Mouse (Mus musculus): ENCODE data around the gene Eefsec.

The Eefsec gene

DNA sequence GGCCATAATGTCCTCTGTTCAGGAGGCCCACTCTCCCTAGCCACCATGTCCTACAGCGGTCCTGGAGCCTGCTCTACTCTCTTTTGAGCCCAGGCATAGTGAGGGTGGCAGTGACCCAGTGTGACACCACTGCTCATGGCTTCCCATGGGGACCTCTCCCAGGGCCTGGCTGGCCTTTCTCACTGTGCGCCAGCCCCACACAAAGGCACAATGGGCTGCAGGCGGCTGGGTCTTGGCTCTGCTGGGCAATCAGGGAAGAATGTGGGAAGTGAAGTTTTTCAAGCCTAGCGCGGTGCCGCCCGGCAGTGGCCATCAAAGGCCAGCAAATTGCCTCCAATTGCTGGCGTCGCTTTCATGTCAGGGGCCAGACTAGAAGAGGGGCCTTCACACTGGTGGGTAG, 184.2 kb downstream of the Eefsec start:
- no peak for DNase-seq (ENCODE audit: low spot score)

DNA sequence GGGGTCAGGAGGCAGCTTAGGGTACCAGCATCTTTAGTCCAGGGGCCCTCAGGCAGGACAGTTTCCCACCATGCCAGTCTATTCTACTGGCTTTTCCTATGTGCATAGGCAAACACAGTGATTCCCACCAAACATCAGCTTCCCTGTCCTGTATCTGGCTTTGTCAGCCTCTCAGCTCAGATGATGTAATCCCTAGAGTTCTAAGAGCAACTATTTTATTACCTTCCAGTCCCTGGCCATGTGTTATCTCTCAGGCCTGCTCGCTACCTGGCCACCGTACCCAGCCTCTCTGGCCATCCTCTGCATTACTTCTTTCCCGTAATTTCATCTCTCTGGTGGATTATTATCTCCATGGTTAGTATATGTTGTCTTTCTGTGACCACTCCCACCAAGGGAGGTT, 185.7 kb downstream of the Eefsec start:
- no peak for DNase-seq (ENCODE audit: low spot score)

DNA sequence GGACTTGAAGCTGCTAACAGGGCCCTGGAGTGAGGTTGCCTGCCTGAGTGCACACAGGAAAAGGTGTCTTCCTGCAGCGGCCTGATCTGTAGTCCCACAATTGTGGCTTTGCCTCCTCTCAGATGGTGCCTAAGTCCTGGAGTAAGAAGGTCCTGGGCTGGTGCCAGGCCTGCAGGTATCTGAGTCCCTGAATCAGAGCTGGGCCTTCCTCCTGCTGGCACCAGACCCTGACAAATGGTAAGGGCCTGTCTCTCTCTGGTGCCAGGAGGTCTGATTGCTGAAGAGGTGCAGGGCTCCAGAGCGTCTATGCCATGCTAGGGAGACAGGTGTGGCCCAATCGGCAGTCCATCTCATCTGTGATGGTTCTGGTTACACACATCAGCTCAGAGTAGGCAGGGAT, 186.7 kb downstream of the Eefsec start:
- DNase-seq (ENCODE audit: low spot score), result no peak

DNA sequence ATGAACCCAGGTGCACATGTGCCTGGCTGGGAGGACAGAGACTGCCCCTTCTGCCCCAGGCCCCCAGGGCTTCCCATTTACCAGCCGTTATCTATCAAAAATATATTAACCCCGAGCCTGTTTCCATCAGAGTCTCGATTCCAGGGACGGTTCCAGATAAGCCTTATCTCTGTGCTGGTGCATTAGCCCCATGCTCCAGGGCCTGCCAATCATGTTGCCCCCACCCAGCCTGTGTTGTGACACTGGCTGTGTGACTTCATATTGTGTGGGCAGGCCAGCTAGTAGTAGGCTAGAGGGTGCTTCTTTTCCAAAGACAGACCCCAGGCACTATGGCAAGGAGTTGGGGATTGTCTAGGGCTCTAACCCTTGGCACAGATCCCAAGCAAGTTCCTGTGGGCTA, 190.9 kb downstream of the Eefsec start:
- DNase-seq (ENCODE audit: low spot score), result no peak

DNA sequence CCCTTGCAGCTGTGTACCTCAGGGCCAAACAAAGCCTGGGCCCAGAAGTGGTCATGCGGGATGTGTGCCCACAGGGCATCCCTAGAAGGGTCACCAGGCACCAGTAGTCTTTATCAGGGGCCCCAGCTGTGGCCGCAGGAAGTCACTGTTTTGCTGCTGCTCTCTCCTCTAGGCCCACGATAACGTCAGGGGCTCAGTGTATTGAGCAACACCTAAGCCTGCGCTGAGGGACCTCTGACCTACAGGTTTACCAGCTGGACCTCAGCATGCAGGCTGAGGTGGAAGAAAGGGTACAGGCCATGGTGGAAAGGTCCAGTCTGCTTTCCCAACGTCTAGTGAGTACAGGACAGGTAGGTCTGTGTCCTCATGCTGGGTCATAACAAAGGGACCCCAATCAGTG, 192.3 kb downstream of the Eefsec start:
- DNase-seq (ENCODE audit: low spot score), result no peak

DNA sequence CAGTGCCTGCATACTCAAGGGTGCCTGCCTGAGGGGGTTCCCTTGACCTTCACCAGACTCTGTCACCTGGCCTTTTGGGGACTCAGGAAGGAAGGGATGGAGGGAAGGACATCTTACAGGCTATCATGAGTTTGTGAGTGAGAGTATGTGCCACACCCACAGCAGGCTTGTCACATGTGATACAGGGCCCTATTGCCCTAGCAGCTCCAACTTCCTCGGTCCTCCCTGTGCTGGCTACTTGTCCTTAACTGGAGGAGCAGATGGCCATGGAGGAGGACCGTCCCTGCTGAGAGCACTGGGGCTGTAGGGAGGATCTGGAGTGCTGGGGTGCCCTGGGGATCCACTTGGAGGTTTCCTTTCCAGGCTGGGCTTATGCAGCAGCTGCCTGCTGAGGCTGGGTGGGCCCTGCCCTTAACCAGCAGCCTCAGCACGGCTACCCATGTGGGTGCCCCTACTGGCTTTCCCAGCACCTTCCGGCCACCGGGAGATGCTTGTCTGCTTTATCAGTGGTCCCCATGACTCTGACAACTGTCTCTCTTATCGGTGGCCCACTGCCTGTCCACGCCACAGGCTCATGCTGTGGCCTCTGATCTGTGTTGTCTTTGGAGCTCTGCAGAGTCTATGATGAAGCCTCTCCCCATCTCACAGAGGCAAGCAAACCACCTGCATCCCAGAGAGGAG, 194.4 kb downstream of the Eefsec start:
- DNase-seq (ENCODE audit: low spot score), result no peak

DNA sequence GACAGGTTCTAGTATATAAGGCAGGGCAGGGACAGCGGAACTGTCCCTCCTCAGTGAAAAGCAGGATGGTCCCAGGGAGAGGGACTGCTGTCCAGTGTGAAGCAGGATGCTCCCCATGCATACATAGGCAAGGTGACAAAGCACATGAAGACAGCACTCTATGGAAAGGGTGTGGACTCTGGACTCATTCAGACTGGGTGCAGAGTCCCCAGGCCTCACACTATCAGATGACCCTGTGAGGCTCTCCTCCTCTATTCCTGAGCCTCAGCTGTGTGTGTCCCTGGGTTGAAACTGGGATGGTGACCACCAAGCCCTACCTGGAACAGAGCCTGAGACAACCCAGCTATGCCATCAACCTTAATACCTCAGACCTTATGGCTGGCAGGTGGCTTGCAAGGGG, 194.9 kb downstream of the Eefsec start:
- no peak for DNase-seq (ENCODE audit: low spot score)

DNA sequence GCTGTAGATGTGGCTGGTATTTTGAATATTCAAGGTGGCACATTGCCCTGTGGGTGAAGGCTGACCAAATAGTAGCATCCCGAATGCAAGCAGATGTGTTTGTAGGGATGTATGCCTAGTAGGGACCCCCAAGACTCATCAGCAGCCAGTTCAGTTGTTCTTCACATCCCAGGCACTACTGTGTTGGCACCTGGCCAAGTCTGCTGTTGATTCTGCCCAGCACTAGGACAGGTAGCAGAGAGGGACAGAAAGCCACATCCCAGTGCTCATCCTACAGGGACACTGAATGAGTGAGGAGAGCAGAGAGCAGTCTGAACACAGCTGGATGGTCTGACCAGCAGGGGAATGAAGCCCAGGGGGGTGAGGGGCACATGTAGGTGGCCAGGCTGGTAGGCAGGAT, 197.1 kb downstream of the Eefsec start:
- DNase-seq (ENCODE audit: low spot score), result no peak

DNA sequence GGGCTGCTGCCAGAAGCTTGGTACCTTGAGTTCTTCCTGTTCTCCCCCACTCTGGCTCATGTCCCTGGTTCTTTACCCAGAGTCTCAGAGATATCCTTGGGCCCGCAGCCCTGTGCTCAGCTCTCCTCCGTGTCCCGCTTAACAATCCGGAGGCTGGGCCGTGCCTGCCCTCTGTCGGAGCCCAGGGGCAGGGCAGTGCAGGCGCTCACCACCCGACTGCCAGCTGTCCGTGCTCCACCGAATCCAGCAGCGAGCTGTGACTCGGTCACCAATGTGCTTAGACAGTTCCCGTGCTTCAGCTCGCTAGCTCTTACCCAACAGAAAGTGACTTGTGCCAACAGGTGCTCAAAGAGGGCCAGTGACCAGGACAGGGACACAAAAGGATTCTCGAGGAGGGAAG, 203.7 kb downstream of the Eefsec start:
- DNase-seq (ENCODE audit: low spot score), result peak; percentile 79

DNA sequence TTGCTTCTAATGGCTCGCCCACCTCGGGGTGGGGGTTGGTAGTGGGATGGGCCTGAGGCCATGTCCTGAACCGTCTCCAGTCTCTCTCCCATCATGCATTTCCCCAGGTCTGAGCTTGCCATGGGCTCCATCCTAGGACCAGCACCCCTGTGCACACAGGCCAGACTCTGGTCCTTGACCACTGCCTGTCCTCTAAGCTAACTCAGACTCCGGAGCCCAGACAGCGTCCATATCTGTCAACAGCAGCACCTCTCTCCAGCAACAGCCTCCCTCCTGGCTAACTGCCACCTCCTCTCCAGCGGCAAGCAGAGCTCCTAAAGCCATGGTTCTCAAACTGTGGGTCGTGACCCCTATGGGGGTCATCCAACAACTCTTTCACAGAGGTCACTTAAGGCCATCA, 209.8 kb downstream of the Eefsec start:
- peak; percentile 65 for DNase-seq (ENCODE audit: low spot score)

DNA sequence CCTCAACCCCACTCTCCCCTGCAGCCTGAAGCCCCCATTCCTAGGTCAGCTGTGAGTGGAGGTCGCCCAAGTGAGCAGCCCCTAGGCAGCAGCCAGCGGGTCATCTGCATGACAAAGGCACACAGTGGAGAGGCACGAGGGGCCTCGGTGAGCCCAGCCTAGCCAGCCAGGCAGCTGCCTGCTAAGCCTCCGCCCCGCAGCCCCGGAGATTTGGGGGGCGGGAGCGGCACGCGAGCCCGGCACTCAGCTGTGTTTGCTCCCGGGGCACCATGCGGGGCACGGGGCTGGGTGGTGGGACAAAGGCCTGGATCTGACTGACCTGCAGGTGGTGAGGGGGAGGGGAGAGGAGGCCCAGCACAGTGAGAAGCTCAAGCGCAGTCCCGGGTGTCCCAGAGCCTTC, 210.4 kb downstream of the Eefsec start:
- no peak for DNase-seq (ENCODE audit: low spot score)

DNA sequence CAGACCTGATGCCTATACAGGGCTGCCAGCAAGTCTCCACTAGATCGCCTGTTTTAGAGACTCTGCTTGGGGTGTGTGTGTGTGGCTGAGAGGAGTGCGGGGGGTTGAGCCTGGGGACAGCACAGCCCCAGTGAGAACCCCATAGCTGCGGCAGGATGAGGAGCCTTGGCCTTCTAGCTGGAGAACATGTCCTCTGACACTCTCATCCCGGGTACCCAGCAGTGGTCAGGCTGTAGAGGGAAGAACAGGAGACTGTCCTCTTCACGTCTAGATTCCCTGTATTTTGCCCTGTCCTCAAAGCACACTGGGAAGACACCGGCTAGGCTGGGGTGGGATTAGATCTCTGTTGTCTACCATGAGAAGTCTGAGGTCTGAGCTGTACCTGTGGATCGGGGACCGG, 210.9 kb downstream of the Eefsec start:
- no peak for DNase-seq (ENCODE audit: low spot score)

DNA sequence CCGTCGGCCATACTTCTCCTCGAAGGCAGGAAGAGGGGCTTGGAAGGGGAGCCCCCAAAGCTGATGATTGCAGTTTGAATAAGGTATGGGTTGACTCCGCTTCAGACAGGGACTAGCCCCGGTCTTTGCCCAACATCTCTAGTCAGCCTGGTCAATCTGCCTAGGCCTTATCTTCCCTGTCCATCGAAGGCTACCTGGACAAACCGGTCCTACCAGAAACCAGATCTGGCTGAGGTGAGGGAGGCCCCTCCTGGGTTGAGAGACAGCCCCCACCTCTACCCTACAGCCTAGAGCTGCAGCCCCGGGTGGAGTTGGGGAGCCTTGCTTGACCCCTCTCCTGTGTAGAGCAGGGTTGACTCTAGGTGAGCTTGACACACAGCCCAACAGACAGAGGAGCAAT, 212.3 kb downstream of the Eefsec start:
- DNase-seq (ENCODE audit: low spot score), result no peak

DNA sequence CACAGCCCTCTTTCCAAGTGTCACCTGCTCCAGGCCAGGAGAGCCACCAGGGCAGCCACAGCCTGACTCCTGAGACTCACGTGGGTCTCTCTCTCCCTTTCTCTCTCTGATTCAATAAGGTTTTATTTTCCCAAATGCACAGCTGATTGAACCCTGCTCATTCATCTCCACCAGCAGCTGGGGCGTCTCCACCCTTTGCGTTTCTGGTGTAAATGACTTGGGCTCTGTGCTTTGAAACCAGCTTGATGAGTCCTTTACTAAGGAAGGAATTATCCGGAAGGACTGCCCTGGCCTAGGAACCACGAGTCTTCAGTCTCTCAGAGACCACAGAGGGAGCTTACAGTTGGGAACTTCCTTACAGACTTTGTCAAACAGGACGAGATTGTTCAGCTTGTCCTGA, 214.1 kb downstream of the Eefsec start:
- no peak for DNase-seq (ENCODE audit: low spot score)

DNA sequence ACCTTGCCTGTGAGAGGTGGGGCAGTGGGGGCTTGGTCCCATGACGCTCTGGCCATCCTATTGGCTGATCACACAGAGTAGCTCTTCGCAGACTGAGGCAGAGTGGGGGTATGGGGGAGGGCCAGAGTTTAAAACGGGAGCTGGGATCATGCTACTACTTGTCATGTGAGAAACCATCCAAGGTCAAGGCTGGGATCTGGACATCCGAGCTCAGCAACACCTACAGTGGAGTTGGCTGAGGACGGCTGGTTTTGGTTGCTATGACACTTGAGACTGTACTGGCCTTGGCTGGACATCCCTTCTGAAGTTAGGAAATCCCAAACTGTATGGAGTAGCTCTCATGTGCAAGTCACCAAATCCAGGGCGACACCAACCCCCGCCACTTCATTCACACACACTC, 214.5 kb downstream of the Eefsec start:
- no peak for DNase-seq (ENCODE audit: low spot score)

DNA sequence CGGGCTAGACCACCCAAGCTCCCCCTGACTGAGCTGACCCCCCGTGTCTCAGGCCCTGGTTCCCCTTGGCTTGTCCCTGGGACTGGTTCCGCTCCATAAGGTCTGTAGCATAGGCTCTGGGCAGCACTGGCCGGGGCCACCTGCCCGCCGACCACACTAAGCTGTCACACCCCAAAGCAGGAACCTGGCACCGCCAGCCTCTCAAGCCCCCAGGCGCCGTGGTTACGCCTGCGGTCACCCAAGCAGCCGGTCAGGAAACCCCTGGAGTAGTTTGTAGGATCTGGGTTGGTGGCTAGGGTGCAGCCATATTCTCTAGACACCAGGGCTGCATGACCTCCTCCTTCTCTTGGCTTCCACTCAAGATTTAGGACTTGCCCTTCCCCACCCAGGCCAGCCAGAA, 217.1 kb downstream of the Eefsec start:
- DNase-seq (ENCODE audit: low spot score), result no peak

DNA sequence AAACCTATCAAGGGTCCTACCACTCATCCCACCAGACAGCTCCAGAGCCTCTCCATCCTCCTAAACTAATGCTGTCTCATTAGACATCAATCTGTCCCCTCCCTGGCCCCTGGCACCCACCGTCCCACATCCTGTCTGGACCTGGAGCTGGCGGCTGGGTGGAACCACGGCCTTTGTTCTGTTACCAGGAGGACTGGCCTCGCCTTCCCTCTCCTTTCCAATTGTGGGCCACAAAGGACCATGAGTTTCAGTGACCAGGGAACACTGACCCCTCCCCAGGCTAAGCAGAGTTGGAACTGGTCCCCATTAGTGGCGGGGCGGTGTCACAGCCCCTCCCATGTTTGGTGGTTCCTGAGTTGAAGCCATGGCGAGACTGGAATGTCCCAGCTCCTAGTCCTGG, 218.8 kb downstream of the Eefsec start:
- DNase-seq (ENCODE audit: low spot score), result no peak

DNA sequence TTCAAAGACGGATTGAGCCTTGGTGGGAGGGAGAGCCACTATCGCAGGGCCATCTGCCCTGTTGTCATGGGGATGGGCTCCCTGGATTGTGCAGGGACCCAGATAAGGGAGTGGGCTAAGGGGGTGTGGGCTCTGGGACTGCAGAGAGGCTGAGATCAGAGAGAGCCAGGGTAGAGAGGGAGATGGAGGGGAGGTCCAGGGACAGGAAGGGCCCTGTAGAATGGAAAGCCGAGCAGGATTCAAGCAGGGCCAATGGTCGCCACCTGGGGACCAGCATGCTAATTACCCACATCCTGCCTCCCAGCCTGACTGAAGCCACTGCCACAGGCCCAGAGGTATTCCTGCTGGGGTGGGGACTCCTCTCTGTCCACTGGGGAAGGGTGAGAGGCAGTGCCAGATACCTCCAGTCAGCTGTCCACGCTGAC, 219.8 kb downstream of the Eefsec start:
- no peak for DNase-seq (ENCODE audit: low spot score)

DNA sequence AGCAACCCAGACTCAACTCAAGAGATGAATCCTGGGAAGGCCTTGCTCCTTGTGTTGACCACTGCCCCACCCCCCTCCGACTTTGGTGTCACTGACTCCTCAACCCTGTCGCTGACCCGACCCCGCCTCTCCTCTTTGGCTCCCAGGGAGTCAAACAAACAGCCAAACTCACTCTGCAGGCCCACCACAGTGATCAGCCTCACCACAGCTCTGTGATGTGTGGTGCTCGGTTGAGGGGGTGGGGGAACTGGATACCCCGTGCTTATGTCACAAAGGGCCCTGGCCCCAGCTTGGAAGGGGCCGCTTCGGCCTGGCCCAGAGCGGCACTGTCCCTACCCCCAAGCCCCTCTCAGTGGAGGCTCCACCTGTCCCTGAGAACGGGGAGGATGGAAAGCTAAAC, 224.4 kb downstream of the Eefsec start, which contains the start of gene Dnajb8:
Gene Dnajb8, plus strand, starts transcription at position 301 of the 400 bp plus-strand sequence.
- DNase-seq (ENCODE audit: low spot score), result no peak

DNA sequence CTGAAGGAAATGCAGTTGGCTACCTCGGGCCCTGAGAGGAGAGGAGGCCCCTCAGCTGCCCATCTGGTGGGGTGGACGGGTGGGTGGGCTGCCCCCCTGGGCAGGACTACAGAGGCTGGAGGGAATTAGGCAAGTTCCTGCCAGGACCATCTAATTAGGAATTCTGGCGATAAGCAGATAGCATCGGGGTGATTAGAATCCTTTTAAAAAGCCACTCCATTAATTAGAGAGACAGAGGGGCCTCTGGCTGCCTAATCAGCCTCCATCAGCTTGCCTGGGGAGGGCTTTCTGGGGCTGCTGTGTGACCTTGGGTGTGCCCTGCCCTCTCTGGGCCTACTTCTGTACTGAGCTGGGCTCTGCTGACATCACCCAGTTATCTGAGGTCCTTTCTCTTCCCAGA, 227.2 kb downstream of the Eefsec start:
- DNase-seq (ENCODE audit: low spot score), result no peak

DNA sequence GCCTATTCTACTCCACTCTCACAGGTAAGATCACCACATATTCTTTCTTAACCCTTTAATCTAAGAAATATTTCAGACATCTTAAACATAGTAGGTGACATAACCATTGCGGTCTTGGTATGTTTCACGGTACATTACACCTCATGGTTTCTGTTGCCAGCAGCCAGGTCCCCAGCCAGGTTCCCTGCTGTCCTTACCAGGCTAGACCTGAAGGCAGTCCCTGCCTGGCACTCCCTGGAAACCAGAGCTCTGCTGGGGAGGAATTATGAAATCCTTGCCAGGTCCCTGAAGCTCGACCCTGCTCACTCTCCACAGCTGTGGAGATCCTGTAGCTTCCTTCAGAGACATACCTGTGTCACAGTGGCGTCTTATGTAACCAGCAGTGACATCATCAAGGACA, 230.1 kb downstream of the Eefsec start:
- DNase-seq (ENCODE audit: low spot score), result no peak

DNA sequence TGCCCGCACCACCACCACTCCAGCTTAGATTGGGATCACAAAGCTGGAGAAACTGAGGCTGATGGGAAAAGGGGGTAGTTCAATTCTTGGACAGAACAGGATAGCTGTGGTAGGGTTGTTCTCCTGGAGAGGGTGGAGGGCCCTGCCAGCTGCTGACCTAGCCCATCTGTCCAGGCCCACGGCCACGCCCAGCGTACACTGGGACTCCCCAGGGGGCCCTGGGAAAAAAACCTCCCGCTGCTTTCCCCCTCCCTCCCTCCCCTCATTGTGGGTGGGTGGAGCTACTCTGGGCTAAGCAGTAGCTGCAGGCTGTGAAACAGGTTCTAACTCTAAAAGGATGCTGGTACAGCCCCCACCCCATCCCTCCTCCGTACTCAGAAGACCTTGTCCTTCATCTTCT, 230.5 kb downstream of the Eefsec start:
- DNase-seq (ENCODE audit: low spot score), result no peak

DNA sequence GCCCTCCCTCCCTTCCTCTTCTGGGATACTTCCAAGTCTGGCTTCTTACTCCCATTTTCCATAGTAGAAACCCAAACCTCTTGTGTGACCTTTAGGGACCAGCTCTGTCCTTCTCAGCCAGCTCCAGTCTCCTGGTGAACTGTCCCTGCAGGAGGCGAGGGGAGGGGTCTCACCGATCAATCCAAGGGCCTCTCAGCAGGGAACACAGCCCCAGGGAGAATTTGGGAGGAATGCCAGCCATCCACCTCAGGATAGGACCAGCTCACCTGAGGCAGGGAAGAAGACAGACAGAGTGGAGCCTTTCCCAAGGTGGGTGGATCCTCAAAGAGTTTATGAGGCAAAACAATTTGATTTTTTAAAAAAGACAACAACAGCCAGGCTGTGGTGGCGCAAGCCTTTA, 236.2 kb downstream of the Eefsec start:
- no peak for DNase-seq (ENCODE audit: low spot score)

DNA sequence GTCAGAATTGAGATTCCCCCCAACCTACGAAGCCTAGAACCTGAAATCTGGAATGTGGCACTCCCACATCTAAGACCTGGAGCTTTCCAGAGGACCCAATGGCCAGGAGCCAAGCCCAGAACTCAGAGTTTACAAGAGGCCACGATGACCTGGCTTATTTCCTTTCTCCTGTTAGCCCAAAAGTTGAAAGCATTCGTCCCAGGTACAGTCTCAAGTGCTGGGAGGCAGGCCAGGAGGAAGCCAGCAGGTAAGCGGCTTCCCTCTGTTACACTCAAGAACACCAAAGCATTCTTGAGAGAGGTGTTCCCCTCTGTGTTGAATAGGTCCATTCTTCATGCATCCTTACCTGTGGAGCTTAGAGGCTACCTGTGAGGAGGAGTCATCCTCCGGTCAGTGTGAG, 236.9 kb downstream of the Eefsec start:
- no peak for DNase-seq (ENCODE audit: low spot score)

DNA sequence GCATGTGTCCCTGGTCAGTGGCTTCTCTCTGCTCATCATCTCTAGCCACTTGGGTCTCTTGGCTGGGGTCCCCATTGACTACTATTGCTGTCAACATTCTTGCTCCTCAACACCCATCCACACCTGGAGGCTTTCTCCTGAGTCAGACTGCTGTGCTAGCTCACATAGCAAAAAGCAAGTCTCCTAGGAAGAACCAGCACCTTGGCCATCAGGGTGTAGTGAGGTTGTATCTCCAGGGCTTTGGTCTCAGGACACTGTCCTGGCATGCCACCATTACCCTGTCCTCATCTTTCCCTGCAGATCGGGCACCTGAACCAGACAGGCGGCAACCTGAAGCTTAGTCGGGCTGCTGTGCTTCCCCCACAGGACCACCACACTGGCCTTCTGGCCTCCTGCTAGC, 238.0 kb downstream of the Eefsec start:
- DNase-seq (ENCODE audit: low spot score), result no peak
